Mouse (Mus musculus): Measurements from ENCODE around the gene Tmem95. TPM values are rescaled to one million over a fixed set of nuclear protein-coding genes. Genes with fewer than 3 reads are reported as not detected.
"Not testable (repeated sequence)": the region's sequence is repeated elsewhere in the genome, so short reads cannot be mapped to it uniquely, and the experiment has no call there.

The Tmem95 gene
- total RNA-seq, 2 experiments from 2014 or later = not detected

GRCm38 (mm10) chr11:69880853-69881603 is 3.2 kb upstream of the Tmem95 start, which contains the start of gene Kctd11:
TSS of gene Kctd11 (minus strand) at chr11:69881406.
- DNase-seq (ENCODE audit: low spot score in 2 of 2) = peak; percentile 57 to 72

- peak; percentile 36 to 47 for DNase-seq (ENCODE audit: low spot score in 2 of 2)
These were observed 2.7 kb upstream of the Tmem95 start for GRCm38 (mm10) chr11:69880506-69880852.

- no peak for DNase-seq (ENCODE audit: low spot score in 2 of 2)
These were observed 1.9 kb upstream of the Tmem95 start for GRCm38 (mm10) chr11:69879711-69880110.

GRCm38 (mm10) chr11:69878952-69879351 is 1.1 kb upstream of the Tmem95 start:
- no peak for DNase-seq (ENCODE audit: low spot score in 2 of 2)

GRCm38 (mm10) chr11:69878399-69878798 is 581 bp upstream of the Tmem95 start:
- no peak for DNase-seq (ENCODE audit: low spot score in 2 of 2)

GRCm38 (mm10) chr11:69876867-69877266 is 951 bp downstream of the Tmem95 start:
- peak; percentile 81 to 86 for DNase-seq (ENCODE audit: low spot score in 2 of 2)

- DNase-seq (ENCODE audit: low spot score in 2 of 2) = peak; percentile 51 to 63
These were observed 1.6 kb downstream of the Tmem95 start for GRCm38 (mm10) chr11:69876186-69876585.

- no peak for DNase-seq (ENCODE audit: low spot score in 2 of 2)
These were observed 5.4 kb downstream of the Tmem95 start for GRCm38 (mm10) chr11:69872451-69872850.

GRCm38 (mm10) chr11:69871822-69872221 is 6.0 kb downstream of the Tmem95 start:
- DNase-seq (ENCODE audit: low spot score in 2 of 2) = no peak

GRCm38 (mm10) chr11:69870289-69871069 is 7.3 kb downstream of the Tmem95 start:
- no peak for DNase-seq (ENCODE audit: low spot score in 2 of 2)

GRCm38 (mm10) chr11:69867335-69867734 is 10.5 kb downstream of the Tmem95 start:
- DNase-seq (ENCODE audit: low spot score in 2 of 2) = no peak

- no peak for DNase-seq (ENCODE audit: low spot score in 2 of 2)
These were observed 12.3 kb downstream of the Tmem95 start for GRCm38 (mm10) chr11:69865561-69865960.

- no peak for DNase-seq (ENCODE audit: low spot score in 2 of 2)
These were observed 13.5 kb downstream of the Tmem95 start for GRCm38 (mm10) chr11:69864138-69864860.

- not testable (repeated sequence) for DNase-seq (ENCODE audit: low spot score in 2 of 2)
These were observed 14.1 kb downstream of the Tmem95 start for GRCm38 (mm10) chr11:69863729-69864128.

- no peak for DNase-seq (ENCODE audit: low spot score in 2 of 2)
These were observed 19.5 kb downstream of the Tmem95 start, which contains the start of gene Tnk1 for GRCm38 (mm10) chr11:69858113-69858998. TSS of gene Tnk1 (minus strand) at chr11:69858730.

GRCm38 (mm10) chr11:69855347-69855746 is 22.5 kb downstream of the Tmem95 start:
- no peak for DNase-seq (ENCODE audit: low spot score in 2 of 2)

- DNase-seq (ENCODE audit: low spot score in 2 of 2) = no peak
These were observed 23.1 kb downstream of the Tmem95 start for GRCm38 (mm10) chr11:69854680-69855079.

GRCm38 (mm10) chr11:69853994-69854393 is 23.8 kb downstream of the Tmem95 start:
- DNase-seq (ENCODE audit: low spot score in 2 of 2) = no peak

- DNase-seq (ENCODE audit: low spot score in 2 of 2) = no peak
These were observed 27.1 kb downstream of the Tmem95 start for GRCm38 (mm10) chr11:69850754-69851153.

GRCm38 (mm10) chr11:69849884-69850283 is 27.9 kb downstream of the Tmem95 start:
- no peak for DNase-seq (ENCODE audit: low spot score in 2 of 2)

- DNase-seq (ENCODE audit: low spot score in 2 of 2) = no peak
These were observed 28.7 kb downstream of the Tmem95 start for GRCm38 (mm10) chr11:69849128-69849527.

Data from layer of hippocampus, postnatal 14 days (tissue).